Mouse (Mus musculus) thymus, adult 2 months (tissue): Measurements from ENCODE around the gene Cygb. TPM values are rescaled to one million over a fixed set of nuclear protein-coding genes. Genes with fewer than 3 reads are reported as not detected.
"Not testable (repeated sequence)": the region's sequence is repeated elsewhere in the genome, so short reads cannot be mapped to it uniquely, and the experiment has no call there.

Experiments
- DNase-seq: peaks from one replicate; pipeline ENCODE4 v3.0.0; 2021
- H3K27ac ChIP-seq: fragments of 200-500 bp; 2 replicates; pipeline ENCODE4 v1.5.1; 2012; ENCODE audit warnings: low read length, control low read depth; ENCODE audit not compliant: control insufficient read depth, insufficient read depth
- H3K27me3 ChIP-seq: fragments of 200-500 bp; 2 replicates; pipeline ENCODE4 v1.6.1; 2012; ENCODE audit warnings: mild to moderate bottlenecking, low read length, moderate library complexity, mixed read lengths; ENCODE audit not compliant: control insufficient read depth, insufficient read depth
- H3K36me3 ChIP-seq: fragments of 200-500 bp; 2 replicates; pipeline ENCODE4 v1.6.1; 2012; ENCODE audit warnings: mild to moderate bottlenecking, low read length, moderate library complexity; ENCODE audit not compliant: control insufficient read depth, insufficient read depth
- H3K4me1 ChIP-seq: fragments of 200-500 bp; replicated peaks from 2 replicates; pipeline ENCODE4 v1.6.1; 2012; ENCODE audit warnings: low read length; ENCODE audit not compliant: control insufficient read depth, insufficient read depth
- H3K4me3 ChIP-seq: fragments of 200-500 bp; 2 replicates; pipeline ENCODE4 v1.5.1; 2012; ENCODE audit warnings: mild to moderate bottlenecking, low read length, control low read depth, moderate library complexity; ENCODE audit not compliant: control insufficient read depth, insufficient read depth
- CTCF ChIP-seq: fragments of 200-500 bp; IDR thresholded peaks from 2 replicates; pipeline ENCODE4 v1.5.1; 2012; ENCODE audit warnings: mild to moderate bottlenecking, control low read depth, low read length, moderate library complexity, borderline replicate concordance; ENCODE audit not compliant: control insufficient read depth, poor library complexity, insufficient read depth; ENCODE audit errors: extremely low read depth
- POLR2A ChIP-seq: fragments of 200-500 bp; IDR thresholded peaks from 2 replicates; pipeline ENCODE4 v1.6.1; 2012; ENCODE audit warnings: mild to moderate bottlenecking, low read length, control low read depth, moderate library complexity; ENCODE audit not compliant: control insufficient read depth, poor library complexity, insufficient read depth; ENCODE audit errors: extremely low read depth
- WGBS: fragments of 180-500 bp; shearing (Covaris S2); methylation state at CpG from one replicate; pipeline ENCODE4 v1.1.7; 2018; 5-methylcytosine and 5-hydroxymethylcytosine counted together
- polyA plus RNA-seq: library from polyadenylated mRNA; depleted of rRNA; stranded (reverse); fragments of >200 nt; gene quantifications from 2 replicates; pipeline ENCODE4 v1.2.3, GENCODE M21; 2012

Cygb gene
- polyA plus RNA-seq, 1 experiment, result 14.0 TPM

DNA sequence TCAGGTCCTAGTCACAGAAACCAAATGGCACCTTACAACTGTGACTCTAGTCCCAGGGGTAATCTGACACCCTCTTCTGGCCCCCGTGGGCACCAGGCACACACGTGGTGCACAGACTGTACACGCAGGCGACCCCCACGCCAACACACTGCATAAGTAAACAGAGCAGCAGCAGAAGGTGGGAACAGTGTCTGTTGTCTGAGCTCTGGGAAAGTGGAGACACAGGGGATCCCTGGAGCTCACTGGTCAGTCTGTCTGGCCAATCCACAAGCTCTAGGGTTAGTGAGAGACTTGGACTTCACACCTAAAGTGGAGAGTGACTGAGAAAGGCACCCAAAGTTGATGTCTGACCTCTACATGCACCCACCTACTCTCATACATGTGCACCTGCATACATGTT is 15.2 kb upstream of the Cygb start:
- 88% methylated on average over 5 of the region's 5 CpGs for WGBS
- TF ChIP-seq POLR2A, result no peak
- no peak for TF ChIP-seq CTCF

DNA sequence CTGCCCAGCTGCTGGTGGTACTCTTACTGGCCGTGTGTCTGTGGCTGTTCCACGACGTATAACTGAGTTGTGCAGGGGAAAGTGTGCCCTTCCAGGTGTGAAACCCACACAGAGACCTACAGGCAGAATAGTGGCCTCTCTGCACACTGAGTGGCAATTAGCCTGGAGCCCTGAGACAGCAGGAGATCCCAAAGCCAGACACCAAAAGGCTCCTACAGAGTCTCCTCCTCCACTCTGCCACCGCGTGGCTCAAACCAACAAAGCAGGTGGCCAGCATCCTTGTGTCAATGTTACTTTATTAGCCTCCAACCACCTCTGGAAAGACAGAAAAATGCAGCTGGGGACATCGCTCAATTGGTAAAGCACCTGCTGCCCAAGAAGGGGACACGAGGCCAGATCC is 14.7 kb upstream of the Cygb start:
- H3K4me1 ChIP-seq, result peaks cover 30% of the 10 kb centered on the region
- 82% methylated on average over 7 of the region's 7 CpGs for WGBS
- H3K4me3 ChIP-seq, result no peak overlapping the region
- H3K27ac ChIP-seq, result no peak overlapping the region
- no peaks in the 10 kb centered on the region for H3K27me3 ChIP-seq
- H3K36me3 ChIP-seq, result peaks cover 6% of the 10 kb centered on the region
- no peak for DNase-seq
- TF ChIP-seq CTCF, result no peak
- TF ChIP-seq POLR2A, result no peak

More for the DNA sequence above, 15.2 kb upstream of the Cygb start:
- Histone ChIP-seq H3K4me3 (no peak overlapping the region), H3K36me3 (peaks cover 11% of the 10 kb centered on the region), H3K27ac (no peak overlapping the region), H3K4me1 (peaks cover 28% of the 10 kb centered on the region), H3K27me3 (no peaks in the 10 kb centered on the region)
- DNase-seq, result no peak

DNA sequence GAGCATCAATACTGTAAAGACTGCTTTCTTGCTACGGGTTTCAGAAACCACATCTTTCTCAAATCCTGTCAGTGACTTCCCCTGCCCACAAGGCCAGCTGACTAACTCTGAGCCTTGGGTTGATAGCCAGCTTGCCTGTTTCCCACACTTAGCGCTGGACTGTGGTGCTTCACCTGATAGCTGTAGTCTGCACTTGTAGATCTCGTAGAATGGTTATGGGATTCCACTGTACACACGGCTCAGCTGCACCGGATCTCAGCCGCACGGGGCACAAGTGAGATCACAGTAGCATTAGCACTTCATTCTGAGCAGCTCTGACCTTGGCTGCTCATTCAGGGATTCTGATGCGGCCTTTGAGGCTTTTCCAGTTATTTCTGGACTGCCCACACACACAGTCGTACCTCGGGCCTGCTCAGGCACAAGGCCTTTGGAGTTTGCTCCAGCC is 14.3 kb upstream of the Cygb start:
- Histone ChIP-seq H3K27ac (no peak overlapping the region), H3K36me3 (peaks cover 1% of the 10 kb centered on the region; the same call in 1 of the 2 replicates), H3K27me3 (no peaks in the 10 kb centered on the region), H3K4me3 (no peak overlapping the region), H3K4me1 (peaks cover 32% of the 10 kb centered on the region)
- DNase-seq, result no peak
- WGBS, result 67% methylated on average over 10 of the region's 10 CpGs
- TF ChIP-seq CTCF, result no peak
- TF ChIP-seq POLR2A, result no peak

DNA sequence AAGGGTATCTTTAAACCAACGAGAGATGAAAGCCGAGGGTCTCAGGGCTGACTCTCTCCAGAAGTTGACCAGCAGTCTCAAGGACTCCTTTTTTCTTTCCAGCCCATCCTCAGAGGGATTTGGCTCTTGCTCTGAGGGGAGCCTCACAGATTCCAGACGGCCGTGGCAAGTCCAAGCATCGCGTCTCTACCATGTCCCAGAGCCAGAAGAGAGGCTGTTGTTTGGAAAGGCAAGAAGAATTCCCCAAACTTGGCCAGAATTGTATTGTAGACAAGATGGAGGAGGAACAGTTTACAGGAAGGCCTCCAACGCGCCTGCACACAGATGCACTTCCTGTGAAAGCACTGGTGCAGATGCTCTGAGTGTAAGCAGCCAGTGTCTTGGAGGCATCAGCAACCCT is 13.8 kb upstream of the Cygb start:
- H3K27ac ChIP-seq, result no peak overlapping the region
- H3K4me1 ChIP-seq, result peaks cover 33% of the 10 kb centered on the region
- no peak for DNase-seq
- H3K36me3 ChIP-seq, result no peaks in the 10 kb centered on the region
- TF ChIP-seq CTCF (no peak), POLR2A (no peak)
- H3K27me3 ChIP-seq, result no peaks in the 10 kb centered on the region
- H3K4me3 ChIP-seq, result no peak overlapping the region
- 79% methylated on average over 8 of the region's 8 CpGs for WGBS

DNA sequence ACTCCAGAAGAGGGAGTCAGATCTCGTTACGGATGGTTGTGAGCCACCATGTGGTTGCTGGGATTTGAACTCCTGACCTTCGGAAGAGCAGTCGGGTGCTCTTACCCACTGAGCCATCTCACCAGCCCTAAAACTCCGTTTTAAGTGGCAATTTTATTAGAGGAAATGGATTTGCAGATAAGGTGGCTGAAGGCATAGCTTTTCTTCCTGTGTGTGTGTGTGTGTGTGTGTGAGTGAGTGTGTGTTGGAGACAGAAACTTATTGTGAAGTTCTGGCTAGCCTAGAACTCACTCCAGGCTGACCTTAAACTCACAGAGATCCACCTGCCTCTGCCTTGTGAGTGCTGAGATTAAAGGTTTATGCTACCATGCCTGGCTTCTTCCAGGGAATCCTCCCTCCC is 12.9 kb upstream of the Cygb start:
- DNase-seq, H3K27ac ChIP-seq, H3K4me3 ChIP-seq, H3K36me3 ChIP-seq, H3K27me3 ChIP-seq: not testable (repeated sequence)
- H3K4me1 ChIP-seq, result peaks cover 28% of the 10 kb centered on the region
- 74% methylated on average over 5 of the region's 5 CpGs for WGBS

DNA sequence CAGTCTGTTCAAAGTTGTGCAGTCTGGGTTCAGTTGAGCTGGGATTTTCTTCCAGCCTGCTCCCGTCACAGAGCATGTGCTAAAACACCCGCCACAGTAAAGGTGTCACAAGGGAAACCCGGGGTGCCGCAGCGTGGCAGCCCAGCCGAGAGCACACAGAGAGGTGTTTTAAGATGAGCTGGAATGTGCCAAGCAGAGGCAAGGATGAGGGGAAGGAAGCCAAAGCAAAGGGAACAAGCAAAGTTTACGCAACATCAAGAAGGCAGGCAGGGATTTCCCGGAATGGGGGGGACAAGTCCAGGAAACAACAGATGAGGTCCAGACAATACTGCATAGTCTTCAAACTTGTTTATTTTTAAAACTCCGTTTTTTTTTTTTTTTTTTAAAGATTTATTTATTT is 12.5 kb upstream of the Cygb start:
- Histone ChIP-seq H3K4me3 (no peak overlapping the region), H3K27me3 (no peaks in the 10 kb centered on the region), H3K36me3 (no peaks in the 10 kb centered on the region), H3K4me1 (peaks cover 28% of the 10 kb centered on the region), H3K27ac (no peak overlapping the region)
- 80% methylated on average over 9 of the region's 9 CpGs for WGBS
- DNase-seq, result no peak
- TF ChIP-seq POLR2A, result no peak
- no peak for TF ChIP-seq CTCF

DNA sequence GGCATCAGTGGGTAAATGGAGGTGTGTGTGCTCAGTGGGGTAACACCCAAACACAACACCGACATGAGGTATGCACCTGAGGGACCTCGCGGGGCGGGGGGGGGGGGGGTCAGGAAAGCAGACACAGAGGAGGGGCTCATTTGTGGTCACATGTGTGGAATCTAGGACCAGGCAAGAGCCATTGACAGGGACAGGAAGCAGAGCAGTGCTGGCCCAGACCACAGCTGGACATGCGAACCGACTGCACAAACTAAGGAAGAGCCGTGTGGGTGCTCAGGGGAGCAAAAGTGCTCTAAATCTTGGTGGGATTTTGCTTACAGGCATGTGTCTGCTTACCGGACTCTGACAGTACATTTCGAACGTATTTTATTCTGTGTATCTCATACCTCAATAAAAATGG is 11.2 kb upstream of the Cygb start:
- DNase-seq, result no peak
- Histone ChIP-seq H3K27ac (no peak overlapping the region), H3K4me1 (peaks cover 34% of the 10 kb centered on the region), H3K27me3 (no peaks in the 10 kb centered on the region), H3K36me3 (no peaks in the 10 kb centered on the region), H3K4me3 (no peak overlapping the region)
- WGBS, result 89% methylated on average over 10 of the region's 10 CpGs
- no peak for TF ChIP-seq POLR2A
- no peak for TF ChIP-seq CTCF
